Mouse (Mus musculus) CD4-positive helper T cell, adult 2 months (primary cell): ENCODE data around the gene Skp2.

Experiments
- DNase-seq: peaks from one replicate; pipeline ENCODE4 v3.0.0-alpha.2; 2012; ENCODE audit warnings: low read depth, missing footprints, low spot score

The Skp2 gene

GRCm38 (mm10) chr15:9114131-9114530 lies 41.1 kb downstream of the Skp2 start:
- DNase-seq = no peak

GRCm38 (mm10) chr15:9113556-9113955 lies 41.7 kb downstream of the Skp2 start:
- DNase-seq = no peak

GRCm38 (mm10) chr15:9111648-9112047 lies 43.6 kb downstream of the Skp2 start:
- no peak for DNase-seq

GRCm38 (mm10) chr15:9110526-9111347 lies 44.5 kb downstream of the Skp2 start:
- no peak for DNase-seq

- no peak for DNase-seq
Measured at GRCm38 (mm10) chr15:9106303-9107074, 48.7 kb downstream of the Skp2 start.

GRCm38 (mm10) chr15:9100446-9101077 lies 54.7 kb downstream of the Skp2 start:
- DNase-seq = no peak

GRCm38 (mm10) chr15:9096865-9097264 lies 58.4 kb downstream of the Skp2 start:
- no peak for DNase-seq

- DNase-seq = no peak
Measured at GRCm38 (mm10) chr15:9094366-9094750, 60.9 kb downstream of the Skp2 start.

- no peak for DNase-seq
Measured at GRCm38 (mm10) chr15:9093598-9094365, 61.4 kb downstream of the Skp2 start.

GRCm38 (mm10) chr15:9090662-9091061 lies 64.6 kb downstream of the Skp2 start:
- no peak for DNase-seq

- no peak for DNase-seq
Measured at GRCm38 (mm10) chr15:9089136-9089720, 66.0 kb downstream of the Skp2 start.

- DNase-seq = no peak
Measured at GRCm38 (mm10) chr15:9088683-9089072, 66.5 kb downstream of the Skp2 start.

GRCm38 (mm10) chr15:9087895-9088682 lies 67.1 kb downstream of the Skp2 start:
- DNase-seq = no peak

- no peak for DNase-seq
Measured at GRCm38 (mm10) chr15:9087421-9087820, 67.8 kb downstream of the Skp2 start.

- DNase-seq = no peak
Measured at GRCm38 (mm10) chr15:9086813-9087212, 68.4 kb downstream of the Skp2 start.

GRCm38 (mm10) chr15:9082753-9083152 lies 72.5 kb downstream of the Skp2 start:
- DNase-seq = no peak

- DNase-seq = no peak
Measured at GRCm38 (mm10) chr15:9081294-9081693, 73.9 kb downstream of the Skp2 start.

GRCm38 (mm10) chr15:9080206-9080605 lies 75.0 kb downstream of the Skp2 start:
- DNase-seq = no peak

GRCm38 (mm10) chr15:9079626-9080025 lies 75.6 kb downstream of the Skp2 start:
- no peak for DNase-seq

GRCm38 (mm10) chr15:9078481-9079300 lies 76.5 kb downstream of the Skp2 start:
- no peak for DNase-seq
